Mouse (Mus musculus) hindbrain, postnatal 0 days (tissue): ENCODE results near the gene Icam4. TPM values are rescaled to one million over a fixed set of nuclear protein-coding genes. Genes with fewer than 3 reads are reported as not detected.

Experiments
- ATAC-seq: fragments of 200-750 bp; cut with Nextera tagmentation; 2 replicates; pipeline ENCODE4 v1.8.0; 2017; ENCODE audit warnings: mild to moderate bottlenecking, moderate TSS enrichment, moderate library complexity
- DNase-seq: peaks from one replicate; pipeline ENCODE4 v3.0.0-alpha.2; 2015; ENCODE audit warnings: low spot score
- H3K27ac ChIP-seq: fragments of 300-500 bp; sonication (generic); 2 replicates; pipeline ENCODE4 v1.5.1; 2014; ENCODE audit warnings: mild to moderate bottlenecking
- H3K27me3 ChIP-seq: fragments of 300-500 bp; sonication (generic); 2 replicates; pipeline ENCODE4 v1.6.1; 2014; ENCODE audit warnings: low read length, mixed read lengths; ENCODE audit not compliant: insufficient read depth
- H3K36me3 ChIP-seq: fragments of 300-500 bp; sonication (generic); 2 replicates; pipeline ENCODE4 v1.6.1; 2014; ENCODE audit warnings: low read length, mixed read lengths; ENCODE audit not compliant: insufficient read depth
- H3K4me1 ChIP-seq: fragments of 300-500 bp; sonication (generic); 2 replicates; pipeline ENCODE4 v1.6.1; 2014; ENCODE audit warnings: antibody characterized with exemption, low read length, mixed read lengths; ENCODE audit not compliant: insufficient read depth
- H3K4me2 ChIP-seq: fragments of 300-500 bp; sonication (generic); 2 replicates; pipeline ENCODE4 v1.6.1; 2014; ENCODE audit warnings: low read depth, mild to moderate bottlenecking, low read length, moderate library complexity, mixed read lengths
- H3K4me3 ChIP-seq: fragments of 300-500 bp; sonication (generic); 2 replicates; pipeline ENCODE4 v1.5.1; 2014; ENCODE audit warnings: low read length
- H3K9ac ChIP-seq: fragments of 300-500 bp; sonication (generic); replicated peaks from 2 replicates; pipeline ENCODE4 v1.6.1; 2014; ENCODE audit warnings: mild to moderate bottlenecking, low read length, moderate library complexity, mixed read lengths
- H3K9me3 ChIP-seq: fragments of 300-500 bp; sonication (generic); 2 replicates; pipeline ENCODE4 v1.6.1; 2016; ENCODE audit warnings: low read length, mixed read lengths
- CTCF ChIP-seq: IDR thresholded peaks from 2 replicates; pipeline ENCODE4 v1.5.1; 2016; ENCODE audit warnings: antibody characterized with exemption, control low read depth, low read depth
- WGBS: fragments of 180-500 bp; shearing (Covaris S2); extraction: QIAGEN DNeasy Blood & Tissue Kit; methylation state at CpG from one replicate; pipeline ENCODE4 v1.1.7; 2014; 5-methylcytosine and 5-hydroxymethylcytosine counted together
- microRNA counts: library from miRNA; unstranded; fragments of <30 nt; microRNA quantifications from one replicate; lab custom pipeline; 2015
- microRNA-seq, 2 experiments: library from miRNA; unstranded; fragments of <30 nt; microRNA quantifications; one replicate each; pipeline ENCODE4; 2016
- polyA plus RNA-seq: library from polyadenylated mRNA; unstranded; fragments of >200 nt; fragmentation: Nextera tagmentation; extraction: Ambion mirVana; gene quantifications from 2 replicates; pipeline ENCODE4 v1.2.1, GENCODE M21; 2015
- total RNA-seq: library from RNA; depleted of rRNA; stranded (reverse); fragments of >200 nt; gene quantifications from 2 replicates; pipeline ENCODE4 v1.2.3, GENCODE M21; 2014; rRNA removed

The Icam4 gene
- total and polyA plus RNA-seq, 2 experiments from 2014 or later = 0.15 TPM; not detected in 1

DNA sequence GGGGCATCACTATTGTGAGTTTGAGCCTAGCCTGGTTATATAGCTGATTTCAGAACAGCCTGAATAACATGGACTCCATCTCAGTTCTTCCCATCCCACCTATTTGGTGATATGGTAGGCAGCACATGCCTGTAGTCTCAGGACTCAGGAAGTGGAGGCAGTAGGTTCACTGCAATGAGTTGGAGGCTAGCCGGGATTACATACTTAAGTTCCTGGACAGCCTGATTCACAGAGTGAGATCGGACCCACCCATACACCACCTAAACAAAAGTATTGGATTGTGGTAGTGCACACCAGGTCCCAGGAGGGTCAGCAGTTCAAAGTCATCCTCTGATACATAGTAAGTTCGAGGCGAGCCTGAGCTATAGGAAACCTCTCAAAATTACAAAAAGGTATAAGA lies 43.5 kb downstream of the Icam4 start:
- Histone ChIP-seq H3K4me3 (peak overlapping the region; percentile 84), H3K4me2 (peak overlapping the region; percentile 99), H3K36me3 (peaks cover 10% of the 10 kb centered on the region; the same call in 1 of the 2 replicates), H3K27ac (peak overlapping the region; percentile 77; the same call in 1 of the 2 replicates), H3K27me3 (no peaks in the 10 kb centered on the region), H3K9ac (peak overlapping the region; percentile 88), H3K4me1 (peaks cover 15% of the 10 kb centered on the region; the same call in 1 of the 2 replicates), H3K9me3 (no peaks in the 10 kb centered on the region)
- ATAC-seq (0 out of 2 replicates have a peak, but pooled peaks have one; percentile 1), DNase-seq (no peak)
- 22% methylated on average over 4 of the region's 4 CpGs for WGBS
- TF ChIP-seq CTCF = no peak

DNA sequence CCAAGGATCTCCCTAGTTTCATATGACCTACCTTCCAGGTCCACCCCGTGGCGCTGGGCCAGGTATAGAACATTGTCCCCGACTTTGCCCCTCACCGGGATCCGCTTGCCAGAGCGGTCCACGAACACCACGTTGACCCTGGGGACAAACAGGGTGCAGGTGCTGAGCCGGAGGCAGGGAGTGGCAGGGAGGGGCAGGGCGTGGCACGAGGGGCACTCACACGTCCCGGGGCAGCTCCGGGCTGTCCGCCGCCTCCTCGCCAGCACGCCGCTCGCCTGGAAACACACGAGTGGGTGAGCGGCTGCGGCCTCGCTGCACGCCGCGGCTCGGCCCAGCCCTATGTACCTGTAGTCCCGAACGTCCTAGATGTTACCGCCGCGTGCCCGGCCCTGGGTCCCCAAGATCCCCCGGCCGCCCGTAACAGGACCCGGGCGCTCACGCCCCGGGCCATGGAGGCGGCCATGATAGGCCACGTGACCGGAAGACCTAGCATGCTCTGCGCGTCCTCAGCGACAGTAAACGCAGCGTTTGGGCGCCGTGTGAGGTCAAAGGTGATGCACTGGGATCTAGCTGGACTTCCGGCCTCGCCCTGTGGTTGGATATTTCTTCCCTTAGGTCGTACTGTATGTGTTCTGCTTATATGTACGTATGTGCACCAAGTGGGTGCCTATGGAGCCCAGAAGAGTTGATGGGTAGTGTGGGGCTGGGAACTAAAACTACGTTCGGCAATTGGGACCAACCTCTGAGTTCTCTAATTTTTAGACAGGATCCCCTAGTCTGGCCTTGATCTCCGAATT lies 44.1 kb downstream of the Icam4 start, which contains the start of the genes Gm49373 and Fdx1l:
TSS of gene Gm49373 (minus strand) at position 53 of the 797 bp plus-strand sequence.
TSS of gene Fdx1l (minus strand) at position 571 of the 797 bp plus-strand sequence.
- DNase-seq = peak; percentile 95
- Histone ChIP-seq H3K4me2 (peak within 1 kb of the TSS; percentile 99), H3K27me3 (no peaks in the 10 kb centered on the region), H3K9ac (peak within 1 kb of the TSS; percentile 88), H3K4me1 (peaks cover 15% of the 10 kb centered on the region; the same call in 1 of the 2 replicates), H3K4me3 (peak within 1 kb of the TSS; percentile 84), H3K27ac (peak within 1 kb of the TSS; percentile 77), H3K36me3 (peaks cover 12% of the 10 kb centered on the region; the same call in 1 of the 2 replicates), H3K9me3 (no peaks in the 10 kb centered on the region)
- ATAC-seq = peak; percentile 94
- WGBS = 3% methylated on average over 58 of the region's 58 CpGs
- no peak for TF ChIP-seq CTCF

DNA sequence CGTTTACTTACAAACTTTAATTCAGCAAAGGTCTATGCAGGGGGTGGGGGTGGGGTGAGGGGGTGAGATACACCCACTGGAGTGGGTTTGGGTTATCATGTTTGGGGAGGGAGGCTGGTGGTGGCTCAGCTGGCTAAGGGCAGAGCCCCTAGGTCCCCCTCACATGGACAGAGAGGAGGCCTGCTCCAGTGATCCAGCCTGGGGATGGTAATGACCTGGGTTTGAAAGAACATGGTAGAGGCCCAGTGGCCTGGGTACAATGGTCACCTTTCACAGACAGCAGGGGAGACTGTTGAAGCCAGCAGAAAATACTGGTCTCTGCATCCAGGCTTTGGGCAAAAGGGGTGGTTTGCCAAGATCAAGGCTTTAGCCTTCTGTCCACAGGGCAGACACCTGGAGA lies 45.0 kb downstream of the Icam4 start:
- H3K4me1 ChIP-seq = peaks cover 15% of the 10 kb centered on the region; the same call in 1 of the 2 replicates
- H3K27me3 ChIP-seq = no peaks in the 10 kb centered on the region
- H3K9me3 ChIP-seq = no peaks in the 10 kb centered on the region
- WGBS = 66% methylated on average over 1 of the region's 1 CpGs
- DNase-seq (no peak), ATAC-seq (no peak)
- no peak overlapping the region for H3K9ac ChIP-seq
- no peak overlapping the region for H3K4me3 ChIP-seq
- no peak for TF ChIP-seq CTCF
- no peak overlapping the region for H3K4me2 ChIP-seq
- H3K36me3 ChIP-seq = peaks cover 20% of the 10 kb centered on the region
- no peak overlapping the region for H3K27ac ChIP-seq

DNA sequence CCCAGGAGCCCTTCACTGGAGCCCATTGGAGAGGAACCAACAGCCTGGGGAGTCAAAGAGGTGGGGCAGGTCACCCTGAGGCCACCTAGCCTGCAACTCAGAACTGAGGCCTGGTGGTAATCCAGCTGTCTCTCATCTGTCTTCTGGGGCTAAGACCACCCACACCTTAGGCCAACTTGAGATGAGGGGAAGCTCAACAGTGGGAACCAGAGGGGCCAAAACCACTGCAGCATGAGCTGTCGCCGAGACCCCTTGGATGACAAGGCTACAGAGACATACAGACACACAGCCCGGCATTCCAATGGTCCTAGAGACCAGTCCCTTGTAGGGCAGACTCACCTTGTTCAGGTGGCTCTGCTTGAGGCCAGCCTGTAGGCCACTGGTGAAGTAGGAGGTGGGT lies 46.5 kb downstream of the Icam4 start:
- DNase-seq = no peak
- Histone ChIP-seq H3K36me3 (peaks cover 34% of the 10 kb centered on the region), H3K4me2 (no peak overlapping the region), H3K4me3 (no peak overlapping the region), H3K27me3 (no peaks in the 10 kb centered on the region), H3K27ac (no peak overlapping the region), H3K9me3 (no peaks in the 10 kb centered on the region), H3K9ac (no peak overlapping the region), H3K4me1 (peaks cover 15% of the 10 kb centered on the region; the same call in 1 of the 2 replicates)
- WGBS = 83% methylated on average over 3 of the region's 3 CpGs
- ATAC-seq = no peak
- TF ChIP-seq CTCF = no peak

MicroRNAs encoded within 50 kb of the gene (microRNA counts, 519-probe panel; counts per million panel counts)
- microRNA mmu-miR-1900 (lab: Ali Mortazavi, UCI) = not detected

Small RNA genes within 50 kb of the gene (microRNA-seq; reads per million reads assigned to microRNA genes)
- gene Mir1900 = 0 to 0.36 reads per million in 2 experiments
- 0 to 0.36 reads per million in 2 experiments for gene Mir7082

Other genes with a start within 250 kb of the Icam4 start
- 3.3 and 4.0 TPM in 2 replicates for gene Col5a3, start 214.3 kb upstream of the Icam4 start, total RNA-seq
- 1.1 and 1.5 TPM in 2 replicates for gene Col5a3, start 214.3 kb upstream of the Icam4 start, polyA plus RNA-seq
- not detected in 2 replicates for gene Rdh8, start 210.9 kb upstream of the Icam4 start, total RNA-seq
- not detected in 2 replicates for gene Rdh8, start 210.9 kb upstream of the Icam4 start, polyA plus RNA-seq
- gene A230050P20Rik, start 160.7 kb upstream of the Icam4 start, total RNA-seq = 22.8 and 26.0 TPM in 2 replicates
- gene A230050P20Rik, start 160.7 kb upstream of the Icam4 start, polyA plus RNA-seq = 32.7 and 34.1 TPM in 2 replicates
- 10.9 and 12.1 TPM in 2 replicates for gene Angptl6, start 149.6 kb upstream of the Icam4 start, total RNA-seq
- 10.9 and 11.1 TPM in 2 replicates for gene Angptl6, start 149.6 kb upstream of the Icam4 start, polyA plus RNA-seq
- 45.4 and 57.4 TPM in 2 replicates for gene Ppan, start 141.2 kb upstream of the Icam4 start, total RNA-seq
- 36.8 and 44.1 TPM in 2 replicates for gene Ppan, start 141.2 kb upstream of the Icam4 start, polyA plus RNA-seq
- 76.1 and 79.5 TPM in 2 replicates for gene Eif3g, start 130.8 kb upstream of the Icam4 start, total RNA-seq
- gene Eif3g, start 130.8 kb upstream of the Icam4 start, polyA plus RNA-seq = 225 and 236 TPM in 2 replicates
- gene Dnmt1, start 69.5 kb upstream of the Icam4 start, total RNA-seq = 78.2 and 86.5 TPM in 2 replicates
- gene Dnmt1, start 69.5 kb upstream of the Icam4 start, polyA plus RNA-seq = 36.1 and 36.2 TPM in 2 replicates
- 3.4 and 6.0 TPM in 2 replicates for gene S1pr2, start 52.6 kb upstream of the Icam4 start, total RNA-seq
- 6.9 and 8.5 TPM in 2 replicates for gene S1pr2, start 52.6 kb upstream of the Icam4 start, polyA plus RNA-seq
- 104 and 107 TPM in 2 replicates for gene Mrpl4, start 26.6 kb upstream of the Icam4 start, total RNA-seq
- gene Mrpl4, start 26.6 kb upstream of the Icam4 start, polyA plus RNA-seq = 117 and 124 TPM in 2 replicates
- gene Icam1, start 13.4 kb upstream of the Icam4 start, total RNA-seq = 4.3 and 5.0 TPM in 2 replicates
- gene Icam1, start 13.4 kb upstream of the Icam4 start, polyA plus RNA-seq = 3.8 and 4.4 TPM in 2 replicates
- 9.1 and 9.7 TPM in 2 replicates for gene Icam5, start 2.7 kb downstream of the Icam4 start, total RNA-seq
- gene Icam5, start 2.7 kb downstream of the Icam4 start, polyA plus RNA-seq = 3.6 and 3.7 TPM in 2 replicates
- 1.1 and 2.2 TPM in 2 replicates for gene Zglp1, start 37.7 kb downstream of the Icam4 start, total RNA-seq
- 0.16 TPM in 1 of 2 replicates, not detected in the other for gene Zglp1, start 37.7 kb downstream of the Icam4 start, polyA plus RNA-seq
- 0.50 and 0.73 TPM in 2 replicates for gene Gm49373, start 43.7 kb downstream of the Icam4 start, total RNA-seq
- gene Gm49373, start 43.7 kb downstream of the Icam4 start, polyA plus RNA-seq = 0.37 and 0.48 TPM in 2 replicates
- 70.9 and 95.6 TPM in 2 replicates for gene Fdx1l, start 44.2 kb downstream of the Icam4 start, total RNA-seq
- gene Fdx1l, start 44.2 kb downstream of the Icam4 start, polyA plus RNA-seq = 83.9 and 86.5 TPM in 2 replicates
- 0.11 and 2.7 TPM in 2 replicates for gene Gm38431, start 62.6 kb downstream of the Icam4 start, total RNA-seq
- gene Gm38431, start 62.6 kb downstream of the Icam4 start, polyA plus RNA-seq = 0.16 and 0.96 TPM in 2 replicates
- 43.2 and 51.9 TPM in 2 replicates for gene Raver1, start 62.6 kb downstream of the Icam4 start, total RNA-seq
- gene Raver1, start 62.6 kb downstream of the Icam4 start, polyA plus RNA-seq = 19.7 and 21.7 TPM in 2 replicates
- 10.8 and 15.4 TPM in 2 replicates for gene Tyk2, start 101.9 kb downstream of the Icam4 start, total RNA-seq
- 5.7 and 6.2 TPM in 2 replicates for gene Tyk2, start 101.9 kb downstream of the Icam4 start, polyA plus RNA-seq
- 20.1 and 21.4 TPM in 2 replicates for gene Cdc37, start 120.6 kb downstream of the Icam4 start, total RNA-seq
- gene Cdc37, start 120.6 kb downstream of the Icam4 start, polyA plus RNA-seq = 173 and 181 TPM in 2 replicates
- gene Pde4a, start 136.3 kb downstream of the Icam4 start, total RNA-seq = 41.3 and 45.0 TPM in 2 replicates
- 46.4 and 47.7 TPM in 2 replicates for gene Pde4a, start 136.3 kb downstream of the Icam4 start, polyA plus RNA-seq
- gene Keap1, start 210.0 kb downstream of the Icam4 start, total RNA-seq = 74.9 and 98.9 TPM in 2 replicates
- gene Keap1, start 210.0 kb downstream of the Icam4 start, polyA plus RNA-seq = 59.4 and 60.9 TPM in 2 replicates
- 4.9 and 8.2 TPM in 2 replicates for gene S1pr5, start 219.1 kb downstream of the Icam4 start, total RNA-seq
- gene S1pr5, start 219.1 kb downstream of the Icam4 start, polyA plus RNA-seq = 2.9 and 3.1 TPM in 2 replicates
- gene Atg4d, start 235.9 kb downstream of the Icam4 start, total RNA-seq = 24.8 and 38.6 TPM in 2 replicates
- gene Atg4d, start 235.9 kb downstream of the Icam4 start, polyA plus RNA-seq = 32.1 and 35.5 TPM in 2 replicates